Mouse (Mus musculus) MEL (cell line): ENCODE measurements around the gene Ccdc54. TPM values are rescaled to one million over a fixed set of nuclear protein-coding genes. Genes with fewer than 3 reads are reported as not detected.

Experiments
- DNase-seq: peaks from one replicate; pipeline ENCODE4 v3.0.0; 2011; ENCODE audit warnings: low read depth, low spot score
- H3K27ac ChIP-seq: 2 replicates; pipeline ENCODE4 v1.5.1; 2012; ENCODE audit warnings: low read depth, mild to moderate bottlenecking, control low read depth, low read length, moderate library complexity; ENCODE audit not compliant: control insufficient read depth
- H3K27me3 ChIP-seq, 2 experiments: fragments of 150-350 bp in 1 of 2; sonication (generic) in 1 of 2; 2 replicates each; pipeline ENCODE4 v1.6.1; 2012; ENCODE audit warnings: low read length in 2 of 2, mild to moderate bottlenecking in 2 of 2, improper control_type of control experiment in 1 of 2, moderate library complexity in 1 of 2; ENCODE audit not compliant: insufficient read depth in 2 of 2, control insufficient read depth in 1 of 2
- H3K36me3 ChIP-seq, 2 experiments: 2 replicates each; pipeline ENCODE4 v1.6.1; 2012 to 2014; ENCODE audit warnings: low read length in 2 of 2, improper control_type of control experiment in 1 of 2, inconsistent platforms in 1 of 2, mild to moderate bottlenecking in 1 of 2; ENCODE audit not compliant: insufficient read depth in 2 of 2, control insufficient read depth in 1 of 2
- H3K4me1 ChIP-seq, 2 experiments: fragments of 150-350 bp in 1 of 2; sonication (generic) in 1 of 2; 2 replicates each; pipeline ENCODE4 v1.6.1; 2012; ENCODE audit warnings: low read length in 2 of 2, improper control_type of control experiment in 1 of 2, mild to moderate bottlenecking in 1 of 2; ENCODE audit not compliant: insufficient read depth in 2 of 2, control insufficient read depth in 1 of 2
- H3K4me3 ChIP-seq, 2 experiments: fragments of 150-350 bp in 1 of 2; sonication (generic) in 1 of 2; 2 replicates each; pipeline ENCODE4 v1.5.1; 2012; ENCODE audit warnings: low read depth in 2 of 2, low read length in 2 of 2, mild to moderate bottlenecking in 2 of 2, moderate library complexity in 2 of 2, control low read depth in 1 of 2, improper control_type of control experiment in 1 of 2; ENCODE audit not compliant: control insufficient read depth in 1 of 2, insufficient read depth in 1 of 2
- H3K79me2 ChIP-seq: 2 replicates; pipeline ENCODE4 v1.6.1; 2012; ENCODE audit warnings: mild to moderate bottlenecking, low read length, moderate library complexity; ENCODE audit not compliant: control insufficient read depth, poor library complexity, insufficient read depth
- H3K9ac ChIP-seq: 2 replicates; pipeline ENCODE4 v1.6.1; 2012; ENCODE audit warnings: low read depth, mild to moderate bottlenecking, control low read depth, low read length, moderate library complexity; ENCODE audit not compliant: control insufficient read depth, poor library complexity, severe bottlenecking
- H3K9me3 ChIP-seq: fragments of 150-350 bp; sonication (generic); replicated peaks from 2 replicates; pipeline ENCODE4 v1.6.1; 2012; ENCODE audit warnings: mild to moderate bottlenecking, low read length, improper control_type of control experiment, moderate library complexity; ENCODE audit not compliant: insufficient read depth
- BHLHE40 ChIP-seq: IDR thresholded peaks from 2 replicates; pipeline ENCODE4 v1.6.1; 2012; ENCODE audit warnings: low read depth, mild to moderate bottlenecking, inconsistent platforms, low read length, improper control_type of control experiment, borderline replicate concordance
- CTCF ChIP-seq, 3 experiments: IDR thresholded peaks in 2 of 3; conservative IDR thresholded peaks in 1 of 3; 2 replicates each; pipeline ENCODE4 v1.5.1; 2011 to 2012; ENCODE audit warnings: low read length in 3 of 3, low read depth in 2 of 3, mild to moderate bottlenecking in 2 of 3, improper control_type of control experiment in 1 of 3, inconsistent platforms in 1 of 3, mixed read lengths in 1 of 3, moderate library complexity in 1 of 3; ENCODE audit not compliant: control insufficient read depth in 1 of 3, insufficient read depth in 1 of 3, poor library complexity in 1 of 3, severe bottlenecking in 1 of 3
- ELF1 ChIP-seq: IDR thresholded peaks from 2 replicates; pipeline ENCODE4 v1.6.1; 2014; ENCODE audit warnings: low read depth, mild to moderate bottlenecking, inconsistent platforms, low read length, improper control_type of control experiment, moderate library complexity
- ETS1 ChIP-seq: IDR thresholded peaks from 2 replicates; pipeline ENCODE4 v1.6.1; 2012; ENCODE audit warnings: low read depth, mild to moderate bottlenecking, inconsistent platforms, low read length, improper control_type of control experiment, moderate library complexity
- GABPA ChIP-seq: IDR thresholded peaks from 2 replicates; pipeline ENCODE4 v1.6.1; 2012; ENCODE audit warnings: low read depth, mild to moderate bottlenecking, inconsistent platforms, low read length, improper control_type of control experiment, moderate library complexity
- JUND ChIP-seq: IDR thresholded peaks from 2 replicates; pipeline ENCODE4 v1.6.1; 2011; ENCODE audit warnings: low read depth, mild to moderate bottlenecking, improper control_type of control experiment, low read length
- MAX ChIP-seq: IDR thresholded peaks from 2 replicates; pipeline ENCODE4 v1.6.1; 2011; ENCODE audit warnings: low read length, improper control_type of control experiment
- MAZ ChIP-seq: IDR thresholded peaks from 2 replicates; pipeline ENCODE4 v1.6.1; 2012; ENCODE audit warnings: low read depth, mild to moderate bottlenecking, inconsistent platforms, low read length, improper control_type of control experiment
- MXI1 ChIP-seq: IDR thresholded peaks from 2 replicates; pipeline ENCODE4 v1.6.1; 2011; ENCODE audit warnings: mild to moderate bottlenecking, low read depth, low read length, improper control_type of control experiment
- MYB ChIP-seq: IDR thresholded peaks from 2 replicates; pipeline ENCODE4 v1.6.1; 2011; ENCODE audit warnings: mild to moderate bottlenecking, low read depth, low read length, improper control_type of control experiment
- NELFE ChIP-seq: IDR thresholded peaks from 2 replicates; pipeline ENCODE4 v1.6.1; 2011; ENCODE audit warnings: low read depth, low read length, improper control_type of control experiment
- POLR2AphosphoS5 ChIP-seq: IDR thresholded peaks from 2 replicates; pipeline ENCODE4 v1.6.1; 2012; ENCODE audit warnings: low read depth, borderline replicate concordance, mild to moderate bottlenecking, inconsistent platforms, low read length, moderate library complexity, mixed read lengths
- SIN3A ChIP-seq: IDR thresholded peaks from 2 replicates; pipeline ENCODE4 v1.6.1; 2012; ENCODE audit warnings: low read length, improper control_type of control experiment, inconsistent platforms
- USF2 ChIP-seq, 2 experiments: IDR thresholded peaks; 2 replicates each; pipeline ENCODE4 v1.6.1; 2011 to 2012; ENCODE audit warnings: improper control_type of control experiment in 2 of 2, low read length in 2 of 2, borderline replicate concordance in 1 of 2, inconsistent platforms in 1 of 2, low read depth in 1 of 2, mild to moderate bottlenecking in 1 of 2; ENCODE audit not compliant: insufficient read depth in 1 of 2
- ZC3H11A ChIP-seq: IDR thresholded peaks from 2 replicates; pipeline ENCODE4 v1.6.1; 2012; ENCODE audit warnings: low read depth, mild to moderate bottlenecking, inconsistent platforms, low read length, improper control_type of control experiment
- ZNF384 ChIP-seq: IDR thresholded peaks from 2 replicates; pipeline ENCODE4 v1.6.1; 2012; ENCODE audit warnings: low read depth, mild to moderate bottlenecking, inconsistent platforms, low read length, improper control_type of control experiment
- polyA plus RNA-seq, 2 experiments: library from polyadenylated mRNA; stranded (reverse) in 1 of 2; unstranded in 1 of 2; fragments of >175 nt in 1 of 2; fragments of >200 nt in 1 of 2; gene quantifications; 2 replicates each; pipeline versions ENCODE4 v1.2.1 to v1.2.4; 2012; ENCODE audit warnings: low replicate concordance in 2 of 2, low read depth in 1 of 2; ENCODE audit not compliant: insufficient read length in 2 of 2, insufficient read depth in 1 of 2, missing spikeins in 1 of 2
- total RNA-seq: library from RNA; depleted of rRNA; stranded (reverse); fragments of 300-350 nt; gene quantifications from 2 replicates; pipeline ENCODE4 v1.2.3, GENCODE M21; 2012

Gene Ccdc54
- total and polyA plus RNA-seq, 3 experiments = 0.06 TPM; not detected in 2

DNA sequence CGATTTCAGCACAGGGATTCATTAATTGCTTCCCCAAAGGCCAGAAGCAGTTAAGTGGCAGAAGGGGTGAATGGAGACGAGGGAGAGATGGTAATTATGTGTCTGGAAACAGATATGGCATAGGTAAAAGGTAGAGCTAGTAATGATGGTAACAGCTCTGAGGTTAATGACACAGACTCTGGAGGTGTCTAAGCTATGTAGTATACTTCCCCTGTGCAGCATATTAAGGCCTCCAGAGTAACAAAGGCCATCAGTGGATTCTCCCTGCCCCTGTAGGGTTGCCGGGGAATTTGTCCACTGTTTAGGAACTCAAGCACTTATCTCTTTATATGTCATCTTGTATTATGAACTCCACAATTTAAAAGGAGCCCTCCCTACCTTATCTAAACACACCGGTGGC lies 5.2 kb upstream of the Ccdc54 start:
- Histone ChIP-seq H3K4me1 (peaks cover 3 to 4% of the 10 kb centered on the region in 2 experiments; a peak in 3 of 4 replicates), H3K27ac (no peak overlapping the region), H3K27me3 (no peaks in the 10 kb centered on the region), H3K4me3 (no peak overlapping the region), H3K9me3 (no peaks in the 10 kb centered on the region), H3K79me2 (no peaks in the 10 kb centered on the region), H3K9ac (no peak overlapping the region), H3K36me3 (peaks cover 0 to 4% of the 10 kb centered on the region in 2 experiments; a peak in 1 of 4 replicates)
- TF ChIP-seq MYB (no peak), ELF1 (no peak), JUND (no peak), ETS1 (no peak), SIN3A (no peak), NELFE (no peak), MAZ (no peak)
- no peak for DNase-seq

DNA sequence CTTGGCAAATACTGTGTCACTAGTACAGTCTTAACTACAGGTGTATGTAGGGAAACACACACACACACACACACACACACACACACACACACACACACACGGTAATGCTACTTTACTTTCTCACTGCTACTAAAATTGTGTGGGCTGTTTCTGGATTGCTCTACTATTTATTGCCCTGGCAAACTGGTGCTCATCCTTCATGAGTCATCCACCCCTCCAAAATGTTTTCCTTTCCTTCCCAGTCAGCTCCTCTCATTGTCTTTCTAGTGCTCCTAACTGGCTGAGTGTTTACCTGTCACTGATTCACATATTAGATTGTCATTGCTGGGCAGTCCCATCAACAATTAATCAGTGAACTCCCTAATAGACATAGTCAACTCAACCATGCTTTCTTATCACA lies 3.9 kb upstream of the Ccdc54 start:
- no peaks in the 10 kb centered on the region for H3K27me3 ChIP-seq
- H3K9ac ChIP-seq = no peak overlapping the region
- no peaks in the 10 kb centered on the region for H3K36me3 ChIP-seq

GRCm38 (mm10) chr16:50593361-50593760 lies 2.4 kb upstream of the Ccdc54 start:
- no peaks in the 10 kb centered on the region for H3K27me3 ChIP-seq
- TF ChIP-seq MAX = no peak
- TF ChIP-seq MYB = no peak
- no peak for DNase-seq
- H3K27ac ChIP-seq = no peak overlapping the region
- no peaks in the 10 kb centered on the region; a peak in 1 of 4 replicates for H3K4me1 ChIP-seq
- no peak overlapping the region for H3K9ac ChIP-seq
- no peaks in the 10 kb centered on the region for H3K9me3 ChIP-seq
- no peaks in the 10 kb centered on the region for H3K36me3 ChIP-seq
- no peak overlapping the region for H3K4me3 ChIP-seq
- H3K79me2 ChIP-seq = no peaks in the 10 kb centered on the region

More for the DNA sequence above, 3.9 kb upstream of the Ccdc54 start:
- TF ChIP-seq USF2 (IDR thresholded peaks at IDR 0.05; ENCODE audit: borderline replicate concordance in 1 of 2, insufficient read depth in 1 of 2, low read depth in 1 of 2, low read length in 2 of 2) (no peak), ZC3H11A (no peak), MXI1 (no peak), ETS1 (no peak), BHLHE40 (no peak), POLR2AphosphoS5 (no peak), MAZ (no peak), CTCF (IDR thresholded peaks at IDR 0.05 in 2 of 3, conservative IDR thresholded peaks at IDR 0.05 in 1 of 3; ENCODE audit: control insufficient read depth in 1 of 3, insufficient read depth in 1 of 3, low read depth in 2 of 3, low read length in 3 of 3, poor library complexity in 1 of 3, severe bottlenecking in 1 of 3) (no peak), GABPA (no peak), ZNF384 (no peak)
- no peaks in the 10 kb centered on the region; a peak in 1 of 4 replicates for H3K4me1 ChIP-seq
- H3K27ac ChIP-seq = no peak overlapping the region
- H3K9me3 ChIP-seq = no peaks in the 10 kb centered on the region
- no peak overlapping the region for H3K4me3 ChIP-seq
- DNase-seq = no peak
- no peaks in the 10 kb centered on the region for H3K79me2 ChIP-seq
